Mouse (Mus musculus): ENCODE results near the gene Ssxb3. TPM values are rescaled to one million over a fixed set of nuclear protein-coding genes. Genes with fewer than 3 reads are reported as not detected.
"Not testable (repeated sequence)": the region's sequence is repeated elsewhere in the genome, so short reads cannot be mapped to it uniquely, and the experiment has no call there.

The Ssxb3 gene
- polyA plus RNA-seq (2015; fragmentation: Nextera tagmentation; extraction: Ambion mirVana): not detected in 2 replicates

DNA sequence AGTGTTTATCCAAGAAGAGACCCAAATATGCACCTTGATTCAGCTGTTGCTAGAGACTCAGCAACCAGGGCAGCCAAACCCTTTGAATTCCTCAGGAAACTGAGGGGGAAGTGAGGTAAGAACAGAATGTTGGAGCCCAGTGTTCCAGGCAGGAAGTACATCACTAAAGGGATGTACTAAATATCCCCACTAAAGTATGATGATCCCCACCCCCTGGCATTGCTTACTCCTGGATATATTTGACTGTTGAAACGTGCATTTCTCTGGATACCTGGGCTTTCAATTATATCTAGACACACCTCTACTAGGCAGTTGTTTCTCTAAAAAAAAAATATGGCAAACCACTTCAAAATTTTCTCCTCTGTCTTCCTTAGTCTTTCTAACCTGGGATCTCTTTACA, at the start of gene Ssxb3:
Gene Ssxb3, minus strand, starts transcription at position 101 of the 400 bp plus-strand sequence.
- WGBS: 31% methylated on average over 1 of the region's 1 CpGs
- H3K4me1 ChIP-seq (replicated peaks); H3K4me2 ChIP-seq (replicated peaks); H3K27ac ChIP-seq; H3K27me3 ChIP-seq; H3K4me3 ChIP-seq (replicated peaks); H3K9ac ChIP-seq (replicated peaks); ATAC-seq; H3K9me3 ChIP-seq; H3K36me3 ChIP-seq: not testable (repeated sequence)

- not testable (repeated sequence) for H3K27ac ChIP-seq; H3K9ac ChIP-seq (replicated peaks); H3K4me3 ChIP-seq (replicated peaks); H3K27me3 ChIP-seq; H3K4me2 ChIP-seq (replicated peaks); H3K9me3 ChIP-seq; H3K4me1 ChIP-seq (replicated peaks); H3K36me3 ChIP-seq; ATAC-seq
- WGBS: 67% methylated on average over 4 of the region's 4 CpGs
Observed at GRCm38 (mm10) chrX:8548155-8548554, 43.5 kb downstream of the Ssxb3 start, which contains the start of gene Ssxb6. TSS of gene Ssxb6 (minus strand) at chrX:8548255.

Other genes starting within 250 kb of the Ssxb3 start
- gene Ssxb9, start 224.8 kb downstream of the Ssxb3 start, polyA plus RNA-seq (2015; fragmentation: Nextera tagmentation; extraction: Ambion mirVana): not detected in 2 replicates
- gene Ssxb1, start 178.5 kb downstream of the Ssxb3 start, polyA plus RNA-seq (2015; fragmentation: Nextera tagmentation; extraction: Ambion mirVana): not detected in 2 replicates
- not detected in 2 replicates for gene Ssxb2, start 130.1 kb downstream of the Ssxb3 start, polyA plus RNA-seq (2015; fragmentation: Nextera tagmentation; extraction: Ambion mirVana)
- gene Gm14459, start 66.9 kb downstream of the Ssxb3 start, polyA plus RNA-seq (2015; fragmentation: Nextera tagmentation; extraction: Ambion mirVana): not detected in 2 replicates
- not detected in 2 replicates for gene Ssxb6, start 43.6 kb downstream of the Ssxb3 start, polyA plus RNA-seq (2015; fragmentation: Nextera tagmentation; extraction: Ambion mirVana)
- not detected in 2 replicates for gene Ssxb8, start 99.0 kb upstream of the Ssxb3 start, polyA plus RNA-seq (2015; fragmentation: Nextera tagmentation; extraction: Ambion mirVana)
- gene Ssx9, start 156.6 kb upstream of the Ssxb3 start, polyA plus RNA-seq (2015; fragmentation: Nextera tagmentation; extraction: Ambion mirVana): not detected in 2 replicates
- not detected in 2 replicates for gene Ssxb5, start 211.9 kb upstream of the Ssxb3 start, polyA plus RNA-seq (2015; fragmentation: Nextera tagmentation; extraction: Ambion mirVana)

Measured in midbrain, embryonic 13.5 days (tissue).